Mouse (Mus musculus): Measurements from ENCODE around the gene Cypt12. TPM values are rescaled to one million over a fixed set of nuclear protein-coding genes. Genes with fewer than 3 reads are reported as not detected.

The Cypt12 gene
- not detected in 2 replicates for polyA plus RNA-seq (2014; fragmentation: Nextera tagmentation; extraction: Ambion mirVana)

DNA sequence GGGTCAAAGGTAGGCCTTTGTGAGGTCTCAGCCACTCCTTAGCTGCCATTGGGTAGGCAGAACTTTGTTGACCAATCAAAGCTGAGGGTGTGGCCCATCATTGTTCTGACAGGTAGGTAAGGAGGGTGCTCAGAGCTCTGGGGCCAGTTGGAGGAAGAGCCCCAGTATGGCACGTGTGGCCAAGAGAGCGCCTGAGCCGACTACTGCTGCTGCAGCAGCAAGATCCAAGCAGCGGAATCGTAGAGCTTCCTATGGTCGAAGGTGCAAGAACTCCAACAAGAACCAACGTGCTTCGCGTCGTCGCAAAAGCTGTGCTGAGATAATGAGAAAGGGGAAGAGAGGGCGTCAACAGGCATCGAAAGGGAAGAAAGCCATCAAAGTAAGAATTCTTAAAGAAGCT, at the start of gene Cypt12:
Gene Cypt12 (plus strand): TSS at position 112 of the 400 bp plus-strand sequence.
- H3K9me3 ChIP-seq (ENCODE audit: control insufficient read depth, low read length), result no peaks in the 10 kb centered on the region
- no peak for DNase-seq (ENCODE audit: low spot score)
- H3K27me3 ChIP-seq (replicated peaks; ENCODE audit: control insufficient read depth, insufficient read depth, low read length), result no peaks in the 10 kb centered on the region
- H3K4me3 ChIP-seq (ENCODE audit: low read depth, low read length), result no peak within 1 kb of the TSS
- WGBS, result 92% methylated on average over 13 of the region's 13 CpGs
- no peaks in the 10 kb centered on the region for H3K36me3 ChIP-seq (ENCODE audit: control insufficient read depth, insufficient read depth, low read length)
- no peak for ATAC-seq (replicated peaks; ENCODE audit: low FRiP score, low TSS enrichment, low read depth)
- no peaks in the 10 kb centered on the region for H3K4me1 ChIP-seq (replicated peaks; ENCODE audit: control insufficient read depth, insufficient read depth, low read length)
- H3K27ac ChIP-seq (ENCODE audit: low read depth), result no peak within 1 kb of the TSS
- no peak within 1 kb of the TSS for H3K9ac ChIP-seq (ENCODE audit: low read length)
- H3K4me2 ChIP-seq (ENCODE audit: low read length), result no peak within 1 kb of the TSS

DNA sequence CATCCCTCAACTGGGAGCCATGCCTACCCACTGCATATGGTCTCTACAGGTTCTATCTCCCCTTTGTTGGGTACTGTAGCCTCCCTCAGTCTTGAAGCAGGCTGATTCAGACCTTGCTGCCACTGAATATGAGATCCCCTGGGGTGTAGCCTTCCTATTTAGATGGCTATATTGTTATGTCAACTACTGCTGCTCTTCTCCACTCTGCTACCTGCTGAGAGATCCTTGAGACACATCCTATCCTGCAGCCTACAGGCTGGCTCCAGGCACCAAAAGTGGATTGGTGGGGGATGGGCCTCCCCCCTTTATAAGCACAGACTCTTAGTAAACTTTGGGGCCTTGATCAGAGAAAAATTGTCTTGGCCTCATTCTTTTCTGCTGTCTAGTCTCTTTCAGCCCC, 34.4 kb upstream of the Cypt12 start:
- H3K36me3 ChIP-seq (ENCODE audit: control insufficient read depth, insufficient read depth, low read length), result no peaks in the 10 kb centered on the region
- no peak overlapping the region for H3K4me3 ChIP-seq (ENCODE audit: low read depth, low read length)
- H3K4me2 ChIP-seq (ENCODE audit: low read length), result no peak overlapping the region
- no peaks in the 10 kb centered on the region for H3K9me3 ChIP-seq (ENCODE audit: control insufficient read depth, low read length)
- no peaks in the 10 kb centered on the region for H3K27me3 ChIP-seq (replicated peaks; ENCODE audit: control insufficient read depth, insufficient read depth, low read length)
- H3K4me1 ChIP-seq (replicated peaks; ENCODE audit: control insufficient read depth, insufficient read depth, low read length), result no peaks in the 10 kb centered on the region
- ATAC-seq (replicated peaks; ENCODE audit: low FRiP score, low TSS enrichment, low read depth), result no peak
- H3K9ac ChIP-seq (ENCODE audit: low read length), result no peak overlapping the region
- DNase-seq (ENCODE audit: low spot score), result no peak
- H3K27ac ChIP-seq (ENCODE audit: low read depth), result no peak overlapping the region

DNA sequence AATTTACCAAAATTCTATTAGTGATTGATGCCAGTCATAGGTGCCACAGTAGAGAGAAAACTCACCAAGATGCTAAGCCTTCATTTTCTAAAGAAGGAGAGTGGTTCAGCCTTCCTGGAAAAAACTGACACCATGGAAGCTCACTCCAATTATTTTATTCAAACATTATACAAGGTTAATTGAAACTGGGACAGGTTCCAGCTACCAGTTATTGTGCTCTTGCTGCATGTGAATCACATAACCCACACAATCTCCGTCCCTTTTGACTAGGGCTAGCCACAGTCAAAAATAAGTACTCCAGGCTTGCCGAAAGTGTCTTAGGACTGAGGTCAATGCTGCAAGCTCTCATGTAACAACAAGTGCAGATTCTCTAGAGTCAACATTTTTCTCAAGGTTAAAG, 8.0 kb upstream of the Cypt12 start:
- WGBS, result 87% methylated on average over 2 of the region's 2 CpGs
- ATAC-seq (replicated peaks; ENCODE audit: low FRiP score, low TSS enrichment, low read depth) (no peak), DNase-seq (ENCODE audit: low spot score) (no peak)
- H3K27me3 ChIP-seq (replicated peaks; ENCODE audit: control insufficient read depth, insufficient read depth, low read length), result no peaks in the 10 kb centered on the region
- no peaks in the 10 kb centered on the region for H3K4me1 ChIP-seq (replicated peaks; ENCODE audit: control insufficient read depth, insufficient read depth, low read length)
- H3K4me2 ChIP-seq (ENCODE audit: low read length), result no peak overlapping the region
- no peak overlapping the region for H3K27ac ChIP-seq (ENCODE audit: low read depth)
- H3K36me3 ChIP-seq (ENCODE audit: control insufficient read depth, insufficient read depth, low read length), result no peaks in the 10 kb centered on the region
- no peak overlapping the region for H3K9ac ChIP-seq (ENCODE audit: low read length)
- H3K4me3 ChIP-seq (ENCODE audit: low read depth, low read length), result no peak overlapping the region
- no peaks in the 10 kb centered on the region for H3K9me3 ChIP-seq (ENCODE audit: control insufficient read depth, low read length)

All from intestine, embryonic 14.5 days (tissue).